Mouse (Mus musculus) WW6 (cell line): ENCODE measurements at regions not wholly inside any gene's neighbourhood (a gene's known extent, or its start where the extent isn't known, plus 50 kb on each side); places are given as distances from the start of the nearest gene placed in this dataset.
A peak's percentile ranks its signal among the peaks of the same experiment; 100 is the strongest.

Source experiments
- DNase-seq: peaks from one replicate; pipeline ENCODE4 v3.0.0-alpha.2; 2013; ENCODE audit warnings: low read depth, low spot score

DNA sequence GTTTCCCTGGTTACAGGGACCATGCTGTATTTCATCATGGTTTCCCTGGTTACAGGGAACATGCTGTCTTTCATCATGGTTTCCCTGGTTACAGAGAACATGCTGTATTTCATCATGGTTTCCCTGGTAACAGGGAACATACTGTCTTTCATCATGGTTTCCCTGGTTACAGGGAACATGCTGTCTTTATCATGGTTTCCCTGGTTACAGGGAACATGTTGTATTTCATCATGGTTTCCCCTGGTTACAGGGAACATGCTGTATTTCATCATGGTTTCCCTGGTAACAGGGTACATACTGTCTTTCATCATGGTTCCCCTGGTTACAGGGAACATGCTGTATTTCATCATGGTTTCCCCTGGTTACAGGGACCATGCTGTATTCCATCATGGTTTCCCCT is 1579.5 kb downstream of the 4930444P10Rik start:
- no peak for DNase-seq

DNA sequence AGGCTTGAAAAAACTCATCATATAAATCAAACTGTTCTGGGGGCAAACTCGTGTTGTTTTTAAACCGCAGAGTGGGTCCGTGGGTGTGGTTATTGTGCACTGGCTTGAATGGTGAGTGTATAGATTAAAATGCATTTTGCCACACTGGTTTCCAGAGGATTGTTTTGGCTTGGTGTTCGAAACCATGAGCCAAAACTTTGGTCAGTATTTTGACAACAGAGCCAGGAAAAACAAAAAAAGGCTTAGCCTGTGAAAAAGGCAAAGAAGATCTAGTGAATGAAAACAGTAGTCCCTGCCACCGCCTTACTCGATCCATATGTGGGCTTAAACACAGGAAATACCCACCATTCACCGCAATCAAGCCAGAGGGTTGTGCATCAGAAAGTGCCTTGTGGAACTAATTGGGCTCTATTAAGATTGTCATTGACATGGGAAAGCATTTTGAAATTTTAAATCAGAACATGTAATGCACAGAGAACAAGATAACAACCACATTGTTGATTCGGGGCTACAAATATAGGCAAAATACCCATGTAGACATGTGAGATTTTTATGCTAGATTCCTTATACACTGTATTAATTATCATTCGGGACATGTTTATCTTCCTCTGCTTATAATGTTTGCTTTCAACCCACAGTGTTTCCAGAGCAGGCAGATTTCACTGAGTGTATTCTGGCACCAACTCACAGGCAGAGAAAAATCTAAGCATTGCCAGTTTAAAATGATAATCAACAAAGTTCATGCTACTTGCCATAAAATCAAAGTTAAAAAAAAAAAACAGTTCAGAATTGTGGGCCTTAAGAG is 1580.4 kb downstream of the 4930444P10Rik start:
- no peak for DNase-seq

DNA sequence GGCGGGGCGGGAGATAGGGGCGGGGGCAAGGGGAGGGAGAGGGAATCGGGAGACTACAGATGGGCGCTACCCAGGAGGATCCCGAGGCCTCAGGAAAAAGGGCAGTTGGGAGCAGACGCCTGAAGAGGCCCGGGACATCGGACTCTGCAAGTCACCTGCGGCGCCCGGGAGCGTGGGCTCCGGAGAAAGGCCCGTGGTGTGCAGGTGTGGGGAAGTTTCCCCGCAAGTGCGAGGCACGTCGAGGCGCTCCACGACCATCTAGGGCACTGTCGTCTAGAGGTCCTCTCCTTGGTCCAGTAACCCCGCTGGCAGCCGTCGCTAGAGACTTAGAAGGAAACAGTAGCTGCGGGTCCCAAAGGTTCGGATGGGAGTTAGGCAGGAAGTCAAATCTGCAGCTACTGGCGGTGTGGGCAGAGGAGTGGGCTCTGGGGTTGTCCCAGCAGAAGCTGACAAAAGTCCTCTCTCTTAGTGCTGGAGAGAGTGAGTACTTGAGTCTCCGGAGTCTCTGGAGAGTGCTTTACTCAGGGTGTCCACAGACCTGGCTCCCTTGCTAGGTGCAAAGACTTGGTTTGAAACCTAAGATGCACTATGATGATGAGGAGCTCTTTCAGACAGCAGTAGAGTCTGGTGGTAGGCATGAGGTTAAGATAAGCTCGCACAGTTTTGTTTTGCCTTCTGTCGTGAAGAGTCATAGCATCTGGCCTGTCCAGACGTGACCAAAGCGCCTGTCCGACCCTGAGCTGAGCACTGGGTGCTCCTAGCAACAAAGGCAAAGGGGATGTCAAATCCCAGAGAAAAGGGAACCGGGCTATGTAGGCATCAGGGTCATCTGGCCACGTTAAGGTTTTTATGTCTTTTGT is 1586.1 kb downstream of the 4930444P10Rik start:
- no peak for DNase-seq

DNA sequence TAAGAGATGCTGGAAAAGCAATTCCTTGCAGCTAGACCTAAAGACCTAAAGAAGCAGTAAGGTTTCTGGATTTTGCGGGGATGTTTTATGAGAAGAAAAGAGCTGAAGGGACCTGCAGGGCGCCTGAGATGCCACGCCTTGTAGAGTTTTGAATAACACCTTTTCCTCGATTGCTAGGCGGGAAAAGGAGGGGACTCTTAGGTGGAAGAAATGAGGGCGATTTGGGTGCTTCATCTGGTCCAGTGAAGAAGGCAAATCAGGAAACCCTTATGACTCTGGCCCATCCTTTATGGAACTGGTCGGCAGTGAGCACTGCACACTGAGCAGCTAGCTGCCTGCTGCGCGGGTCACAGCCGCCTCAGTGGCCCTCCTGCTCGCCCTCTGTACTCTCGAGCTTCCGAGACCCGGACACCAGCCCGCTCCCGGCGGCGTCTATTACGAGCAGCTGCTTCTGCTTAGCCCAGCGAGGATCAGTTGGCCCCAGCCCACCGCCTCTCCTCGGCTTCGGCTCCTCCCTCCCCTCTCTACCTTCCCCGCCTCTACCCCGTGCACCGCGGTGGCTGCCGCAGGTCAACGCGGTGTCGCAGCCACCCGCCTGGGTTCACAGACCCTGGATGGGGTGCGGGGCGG is 1586.8 kb downstream of the 4930444P10Rik start:
- DNase-seq: peak; percentile 47

DNA sequence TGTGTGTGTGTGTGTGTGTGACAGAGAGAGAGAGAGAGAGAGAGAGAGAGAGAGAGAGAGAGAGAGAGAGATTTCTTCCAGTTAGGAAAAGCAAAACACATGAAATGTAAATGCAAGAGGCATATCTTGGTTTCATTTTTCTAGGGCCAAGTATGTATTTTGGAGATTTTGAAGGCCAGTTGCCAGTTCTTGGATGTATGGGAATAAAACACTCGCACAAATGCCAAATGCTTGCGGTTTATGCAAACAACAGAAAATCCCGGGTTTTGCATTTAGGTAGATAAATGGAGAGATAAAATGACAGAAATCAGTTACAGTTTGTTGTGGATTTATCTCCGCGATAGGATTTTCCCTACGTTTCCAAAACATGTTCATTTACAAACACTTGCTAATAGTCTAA is 1587.4 kb downstream of the 4930444P10Rik start:
- DNase-seq: no peak

DNA sequence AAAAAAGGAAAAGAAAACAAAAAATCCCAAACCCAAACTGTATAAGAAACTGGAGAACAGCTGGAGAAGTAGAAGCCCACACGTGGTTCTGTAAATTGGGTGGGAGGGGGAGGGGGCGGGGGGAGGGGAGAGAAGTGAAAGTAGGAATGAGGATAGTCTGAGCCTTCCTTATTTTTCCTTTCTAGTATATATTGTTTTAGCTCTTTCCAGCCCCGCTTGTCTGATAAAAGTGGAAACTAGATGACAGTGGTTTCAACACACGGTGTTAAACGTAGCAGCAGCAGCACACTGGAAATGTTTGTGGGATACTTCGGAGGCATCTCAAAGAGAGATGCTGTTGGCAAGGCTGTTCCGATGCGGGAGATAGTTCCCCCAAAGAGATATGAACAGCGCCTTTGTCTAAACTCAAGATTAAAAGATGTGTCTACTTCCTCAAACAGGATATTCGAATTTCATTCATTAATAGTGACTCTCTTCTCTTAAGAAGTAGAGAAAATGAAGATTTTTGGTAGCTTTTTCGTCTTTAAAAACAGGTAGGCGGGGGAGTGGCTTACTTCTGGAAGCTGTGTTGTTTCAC is 1588.3 kb downstream of the 4930444P10Rik start:
- DNase-seq: no peak

DNA sequence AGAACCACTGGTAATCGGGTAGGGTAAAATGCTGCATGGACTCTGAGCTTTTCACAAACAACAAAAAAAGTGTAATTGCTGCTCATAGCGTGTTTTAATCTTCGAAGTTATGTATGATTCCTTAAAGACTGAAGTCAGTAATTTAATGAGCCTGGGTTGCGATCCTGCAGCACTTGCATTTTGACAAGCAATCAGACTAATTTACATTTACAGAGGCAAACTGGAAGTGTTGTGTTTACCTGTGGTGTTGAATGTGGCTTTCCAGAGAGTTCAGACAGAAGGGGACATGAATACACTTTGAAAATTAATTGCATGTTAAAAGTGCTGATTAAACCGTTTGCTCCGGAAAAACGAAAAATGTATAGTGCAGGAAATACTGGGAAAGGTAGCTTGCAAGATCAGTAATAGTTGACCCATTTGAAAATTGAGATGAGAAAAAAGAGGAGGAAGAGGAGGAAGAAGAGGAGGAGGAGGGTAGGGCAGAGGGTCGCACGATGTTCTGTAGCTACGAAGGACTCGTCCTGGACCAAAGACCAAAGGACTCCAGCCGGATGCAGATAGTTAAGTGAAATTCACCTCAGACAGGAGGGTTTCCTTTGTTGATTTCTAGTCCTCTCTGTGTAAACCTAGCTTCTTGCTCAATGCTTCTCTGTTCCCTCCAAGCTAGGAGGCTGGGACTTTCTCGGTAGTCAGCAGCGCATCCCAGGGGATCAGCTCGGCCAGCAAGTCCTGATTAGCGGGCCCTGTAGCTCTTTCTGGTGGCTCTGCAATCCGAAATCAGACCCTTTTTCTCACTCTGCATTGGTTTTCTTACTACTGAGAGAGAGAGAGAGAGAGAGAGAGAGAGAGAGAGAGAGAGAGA is 1589.0 kb downstream of the 4930444P10Rik start:
- DNase-seq: no peak

DNA sequence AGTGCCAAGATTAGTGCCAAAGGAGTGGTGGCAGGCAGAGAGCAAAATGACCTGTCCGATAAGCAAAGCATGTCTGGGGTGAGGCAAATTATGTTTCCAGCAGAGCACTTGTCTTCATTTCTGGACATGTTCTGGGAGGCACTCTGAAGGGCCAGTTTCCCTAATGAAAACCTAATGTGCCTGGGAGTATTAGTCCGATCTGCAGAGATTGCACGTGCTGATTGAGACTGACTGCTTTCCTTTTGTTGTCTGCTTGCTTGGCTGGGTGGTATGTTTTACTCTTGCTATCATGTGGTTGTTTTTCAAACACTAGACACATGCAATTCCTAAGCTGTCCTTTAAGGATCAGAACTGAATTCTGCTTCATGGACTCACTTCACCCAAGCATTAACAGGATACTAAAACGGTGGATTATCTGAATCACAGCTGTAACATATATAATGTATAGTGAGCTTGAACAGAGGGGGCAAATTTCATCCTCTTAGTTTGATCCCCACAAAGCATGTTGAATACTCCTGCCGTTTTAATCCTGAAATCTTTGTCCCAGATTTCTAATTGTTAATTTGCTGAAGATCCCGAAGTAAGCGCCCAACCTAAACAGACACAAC is 1589.8 kb downstream of the 4930444P10Rik start:
- no peak for DNase-seq

DNA sequence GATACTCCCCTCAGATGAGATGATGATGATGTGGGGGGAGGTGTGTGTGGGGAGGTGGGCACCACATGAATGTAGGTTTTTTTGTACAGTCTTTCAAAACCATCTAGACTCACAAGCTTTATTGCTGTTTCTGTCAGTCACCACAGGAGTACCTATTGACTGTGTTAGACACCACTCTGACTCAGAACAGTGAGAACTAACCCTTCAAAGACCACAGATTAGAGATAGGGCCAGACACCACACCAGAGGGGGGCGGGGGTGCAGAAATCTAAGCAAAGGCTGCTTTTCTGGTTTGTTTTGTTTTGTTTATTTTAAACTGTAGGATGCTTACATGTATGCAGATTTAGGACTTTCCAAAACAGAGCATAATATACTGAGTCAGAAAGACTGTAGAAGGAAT is 1594.0 kb downstream of the 4930444P10Rik start:
- no peak for DNase-seq

DNA sequence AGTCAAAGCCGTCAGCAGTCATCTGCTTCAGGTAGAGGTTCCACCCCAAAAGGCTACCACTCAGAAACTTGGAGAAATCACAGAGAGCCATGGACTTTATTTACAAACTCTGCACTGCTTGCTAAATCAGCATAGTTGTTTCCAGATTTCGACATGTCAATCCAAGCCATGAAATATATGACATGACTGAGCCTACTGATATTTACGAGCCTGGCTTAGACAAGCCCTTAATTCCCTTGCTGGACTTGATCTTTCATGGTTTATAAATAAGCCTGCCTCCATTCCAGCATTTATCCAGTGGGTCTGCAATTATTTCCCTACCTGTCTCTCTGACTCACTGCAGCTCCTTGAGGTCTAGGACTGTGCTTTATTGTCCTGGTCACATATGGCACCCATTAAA is 1603.1 kb downstream of the 4930444P10Rik start:
- DNase-seq: no peak

DNA sequence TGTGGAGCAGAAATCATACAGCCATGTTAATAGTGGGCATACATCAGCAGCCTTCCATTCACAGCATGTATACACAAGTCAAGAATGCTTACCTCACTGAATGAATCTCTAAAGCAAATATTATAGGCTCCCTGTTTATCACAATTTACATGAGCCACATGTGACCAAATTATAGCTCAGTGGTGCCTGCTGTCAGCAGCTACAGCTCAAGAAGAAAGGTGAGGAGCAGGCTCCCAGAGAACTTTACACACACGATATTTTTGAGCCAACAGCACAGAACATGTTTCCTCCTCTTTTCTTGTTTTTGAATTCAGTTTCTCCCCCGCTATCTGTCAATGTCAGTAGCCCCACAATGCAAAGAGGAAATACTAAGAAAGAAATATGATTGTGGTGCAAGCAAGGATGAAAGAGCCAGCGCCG is 1605.4 kb downstream of the 4930444P10Rik start:
- DNase-seq: no peak

DNA sequence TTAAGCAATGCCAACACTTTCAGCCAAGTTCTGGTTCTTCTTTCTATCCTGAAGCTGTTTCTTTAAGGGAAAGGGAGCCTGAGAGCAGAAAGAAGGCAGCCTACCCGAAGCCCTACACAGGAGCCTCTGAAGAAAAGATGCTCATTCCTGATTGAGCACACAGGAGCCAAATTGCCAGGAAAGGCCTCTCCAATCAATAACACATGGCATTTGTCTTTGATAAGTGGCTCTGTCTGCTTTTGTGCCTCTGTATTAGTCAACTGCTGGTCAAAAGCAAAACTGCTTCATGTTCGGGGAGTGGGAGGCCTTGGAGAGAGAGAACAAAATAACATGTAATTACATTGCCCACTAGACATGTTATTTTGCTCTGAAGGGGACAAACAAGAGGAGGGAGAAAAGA is 1607.4 kb downstream of the 4930444P10Rik start:
- DNase-seq: no peak

DNA sequence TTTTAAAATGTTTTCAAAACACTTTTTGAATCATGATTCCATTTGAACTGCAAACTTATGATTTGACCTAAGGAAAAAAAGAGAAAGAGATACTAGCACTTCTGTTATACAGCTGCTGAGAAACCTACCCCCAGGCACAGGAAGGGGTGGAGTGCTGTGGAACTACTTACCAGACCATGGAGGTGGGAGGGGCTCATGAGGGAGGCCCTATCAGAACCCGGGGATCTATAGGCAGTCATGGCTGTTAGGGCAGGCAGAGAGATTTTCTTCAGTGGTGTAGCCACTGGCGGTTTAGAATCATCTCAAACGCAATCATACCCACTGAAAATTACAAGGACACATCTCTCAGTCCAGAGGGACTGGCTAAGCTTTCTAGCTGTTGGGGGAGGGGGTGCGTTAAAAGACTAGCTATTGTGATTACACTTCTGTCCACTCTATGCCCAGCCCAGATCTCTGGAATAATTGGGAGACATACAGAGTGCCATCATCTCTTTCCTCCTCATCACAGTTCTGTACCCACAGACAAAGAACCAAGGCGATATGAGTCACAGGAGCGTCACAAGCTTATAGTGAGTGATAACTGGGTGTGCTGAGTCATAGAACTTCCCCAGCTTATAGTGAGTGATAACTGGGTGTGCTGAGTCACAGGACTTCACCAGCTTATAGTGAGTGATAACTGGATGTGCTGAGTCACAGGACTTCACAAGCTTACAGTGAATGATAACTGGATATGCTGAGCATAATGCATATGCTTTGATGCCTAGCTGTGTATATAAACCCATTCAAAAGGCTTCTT is 1608.8 kb downstream of the 4930444P10Rik start:
- DNase-seq: no peak

DNA sequence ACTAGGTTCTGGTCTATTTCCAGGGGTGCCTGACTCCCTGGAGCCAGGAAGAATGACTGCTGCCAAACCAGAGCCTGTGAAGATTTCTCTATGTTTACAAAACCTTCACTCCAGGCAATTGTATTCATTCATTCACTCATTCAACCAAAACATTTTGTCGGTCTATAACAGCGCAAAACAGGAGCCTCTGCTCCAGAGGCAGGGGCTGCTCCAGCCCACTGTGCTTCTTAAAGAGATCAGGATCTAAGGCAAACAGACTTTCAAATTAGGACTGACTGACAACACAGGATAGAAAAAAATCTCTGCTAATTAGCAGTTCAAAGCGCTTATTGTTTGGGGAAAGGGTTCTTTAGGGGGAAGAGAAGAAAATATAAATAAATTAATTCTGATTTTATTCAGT is 1620.8 kb downstream of the 4930444P10Rik start:
- DNase-seq: no peak

DNA sequence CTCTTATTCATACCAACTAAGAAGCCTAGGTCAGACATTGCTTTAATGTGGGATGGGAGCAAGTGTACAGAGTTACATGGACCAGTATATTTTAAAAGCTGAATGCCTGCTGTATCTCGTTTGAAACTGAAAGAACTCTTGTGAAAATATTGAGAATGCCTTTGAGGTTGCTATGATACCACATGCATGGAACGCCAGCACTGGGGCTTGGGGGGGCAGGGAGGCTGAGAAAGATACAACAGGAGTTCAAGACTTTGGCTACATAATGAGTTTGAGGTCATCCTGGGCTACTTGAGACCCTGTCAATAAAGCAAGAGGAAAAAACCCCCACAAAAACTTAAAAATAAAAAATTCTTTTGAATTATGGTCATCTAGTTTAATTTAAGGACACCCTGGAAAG is 1621.6 kb downstream of the 4930444P10Rik start:
- no peak for DNase-seq

DNA sequence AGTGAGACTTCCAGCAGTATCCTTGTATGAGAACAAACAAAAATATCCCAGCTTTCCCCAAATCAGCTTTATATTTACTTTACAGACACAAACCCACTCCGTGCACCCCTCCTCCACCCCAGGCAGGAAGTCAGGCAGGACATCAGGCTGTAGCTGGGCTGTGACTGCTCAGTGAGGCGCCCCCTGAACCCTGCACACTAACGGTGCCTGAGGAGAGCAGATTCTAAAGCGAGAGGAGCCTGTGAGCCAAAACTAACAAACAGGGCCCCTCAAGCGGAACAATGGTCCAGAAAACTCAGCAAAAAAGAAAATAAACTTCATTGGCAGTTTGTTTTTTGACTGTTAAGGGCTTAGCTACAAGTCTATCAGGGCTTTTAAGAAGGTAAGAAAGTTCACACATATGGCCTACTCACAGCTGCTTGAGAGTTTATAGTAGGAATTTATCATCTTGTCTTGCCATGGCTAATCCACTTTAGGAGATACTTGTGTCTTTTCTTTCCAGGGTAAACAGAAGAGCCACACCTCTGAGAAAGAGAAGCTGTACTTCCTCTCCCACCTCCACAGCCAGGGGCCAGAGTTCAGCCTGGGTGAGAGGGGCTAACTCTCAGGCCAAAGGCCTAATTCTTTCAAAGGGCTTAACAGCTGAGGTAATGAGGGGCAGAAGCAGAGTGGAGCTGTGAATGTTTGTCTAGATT is 1628.2 kb downstream of the 4930444P10Rik start:
- DNase-seq: no peak

DNA sequence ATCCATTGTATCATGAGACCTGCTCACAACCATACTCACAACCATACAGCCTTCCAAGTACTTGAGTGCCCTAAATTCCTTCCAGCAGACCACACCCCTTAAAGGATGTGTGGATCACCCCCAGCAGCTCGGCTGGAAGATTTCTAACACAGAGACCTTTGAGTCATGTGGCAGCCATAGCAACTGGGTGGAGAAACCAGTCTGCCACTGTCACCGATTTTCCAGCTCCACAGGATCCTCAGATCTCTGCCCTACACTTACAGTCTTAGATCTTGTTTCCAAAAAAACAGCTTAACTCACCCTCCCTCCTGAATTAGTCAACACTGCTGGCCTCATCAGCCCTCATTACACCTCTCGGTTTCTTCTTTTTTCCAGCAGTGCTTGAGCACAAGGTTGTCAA is 1630.6 kb downstream of the 4930444P10Rik start:
- DNase-seq: no peak

DNA sequence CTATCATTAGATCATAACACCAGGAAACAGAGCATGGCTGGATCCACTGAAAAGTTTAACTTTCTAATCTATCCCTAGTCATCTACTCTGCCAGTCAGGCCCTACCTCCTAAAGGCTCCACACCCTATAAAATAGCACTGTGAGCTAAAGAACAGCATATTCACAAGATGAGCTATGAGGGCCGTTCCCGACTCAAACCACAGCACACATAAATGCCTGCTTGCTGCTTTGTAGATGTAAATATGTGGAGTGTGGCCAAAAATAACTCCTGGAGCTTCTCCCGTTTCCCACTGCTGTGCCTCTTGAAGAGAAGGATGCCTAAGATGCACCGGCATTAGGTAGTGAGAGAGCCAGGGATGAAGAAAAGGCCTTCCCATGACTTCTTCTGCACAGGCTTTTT is 1632.3 kb downstream of the 4930444P10Rik start:
- DNase-seq: no peak

DNA sequence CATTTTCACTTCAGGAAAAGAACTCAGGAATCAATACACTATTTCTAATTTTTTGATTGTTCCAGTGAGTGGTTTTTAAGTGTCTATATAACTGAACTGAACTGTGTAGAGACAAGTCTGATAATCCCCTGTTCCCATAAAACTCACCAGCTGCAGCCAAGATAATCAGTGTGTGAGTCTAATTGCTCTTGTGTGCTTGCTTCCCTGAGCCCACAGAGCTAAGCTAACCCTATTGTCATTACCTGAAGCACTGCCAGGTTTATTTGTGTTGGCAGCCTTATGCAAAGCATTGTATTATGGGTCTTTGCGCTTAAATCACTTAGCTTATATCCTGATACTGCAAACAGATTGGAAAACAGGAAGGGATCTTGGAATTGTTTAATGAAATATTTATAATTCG is 1663.8 kb downstream of the 4930444P10Rik start:
- DNase-seq: no peak
